In genomic region chr2:154538710-154539109, GRCm38 (mm10) we compare ENCODE assay signal across 13 mouse cellular contexts. TPM values are rescaled to one million over a fixed set of nuclear protein-coding genes. Genes with fewer than 3 reads are reported as not detected.
DNase-seq lines count a peak whose midpoint lies in the region; ATAC-seq and TF ChIP-seq lines count a peak whose summit lies in the region.
"Had no signal": no experiment of that assay in that cellular context is flagged by ENCODE, and none has a peak within 500 bp of the region (broad histone marks: within the 10 kb centered on the region; RNA-seq: fewer than 3 reads in every experiment).

No protein-coding gene starts in this region.

- no peak for ATAC-seq in heart, embryonic 15.5 days (replicated peaks; ENCODE audit: insufficient number of reproducible peaks, insufficient read depth, low FRiP score, low read depth)
- ATAC-seq in neural tube, embryonic 12.5 days (ENCODE audit: low FRiP score, low read depth), result peak; percentile 52
- no peak for ATAC-seq in hindbrain, postnatal 0 days
- ATAC-seq in stomach, embryonic 15.5 days (ENCODE audit: insufficient read depth, low FRiP score, low read depth), result 0 out of 2 replicates have a peak, but pooled peaks have one; percentile 7
- no peak for ATAC-seq in activated CD4-positive, CD25-positive, alpha-beta regulatory T cell, adult 4 months
- no peak for ATAC-seq in CD4-positive, CD25-positive, alpha-beta regulatory T cell, adult 4 months
- ATAC-seq: inflammation-experienced regulatory T-cells, adult 6 months had no signal

- H3K9ac ChIP-seq in heart, embryonic 15.5 days, result 0 out of 2 replicates have a peak overlapping the region, but pooled peaks have one; percentile 22
- no peak overlapping the region for H3K9ac ChIP-seq in heart, adult 2 months (ENCODE audit: low read depth, low read length)
- no peak overlapping the region for H3K9ac ChIP-seq in neural tube, embryonic 12.5 days
- no peak overlapping the region for H3K9ac ChIP-seq in hindbrain, postnatal 0 days (replicated peaks; ENCODE audit: low read length)
- no peak overlapping the region for H3K9ac ChIP-seq in stomach, embryonic 15.5 days
- H3K9ac ChIP-seq: limb, embryonic 13.5 days had no signal

- H3K27ac ChIP-seq in heart, embryonic 15.5 days, result 0 out of 2 replicates have a peak overlapping the region, but pooled peaks have one; percentile 7
- no peak overlapping the region for H3K27ac ChIP-seq in heart, adult 2 months
- H3K27ac ChIP-seq in neural tube, embryonic 12.5 days, result no peak overlapping the region
- peak overlapping the region; percentile 67 for H3K27ac ChIP-seq in hindbrain, postnatal 0 days
- H3K27ac ChIP-seq in stomach, embryonic 15.5 days, result no peak overlapping the region
- H3K27ac ChIP-seq: limb, embryonic 13.5 days had no signal

- peaks cover 18% of the 10 kb centered on the region for H3K4me1 ChIP-seq in heart, embryonic 15.5 days (replicated peaks)
- H3K4me1 ChIP-seq in heart, adult 2 months (ENCODE audit: control insufficient read depth, insufficient read depth, low read length), result peaks cover 2% of the 10 kb centered on the region; the same call in 1 of the 2 replicates
- H3K4me1 ChIP-seq in neural tube, embryonic 12.5 days, result peaks cover 20% of the 10 kb centered on the region; the same call in 1 of the 2 replicates
- no peaks in the 10 kb centered on the region; the same call in 1 of the 2 replicates for H3K4me1 ChIP-seq in hindbrain, postnatal 0 days (ENCODE audit: insufficient read depth, low read length)
- peaks cover 3% of the 10 kb centered on the region; the same call in 1 of the 2 replicates for H3K4me1 ChIP-seq in stomach, embryonic 15.5 days
- H3K4me1 ChIP-seq: limb, embryonic 13.5 days had no signal

- no peak for DNase-seq in heart, adult 2 months
- DNase-seq in neural tube, embryonic 10.5 days (ENCODE audit: extremely low spot score, low spot score), result no peak
- no peak for DNase-seq in hindbrain, postnatal 0 days (ENCODE audit: low spot score)
- DNase-seq: kidney, postnatal 4 days had no signal

- no peaks in the 10 kb centered on the region for H3K79me2 ChIP-seq in heart, adult 2 months (replicated peaks; ENCODE audit: control insufficient read depth, insufficient read depth, low read length)

- no peaks in the 10 kb centered on the region for H3K9me3 ChIP-seq in heart, embryonic 15.5 days (replicated peaks)
- no peaks in the 10 kb centered on the region for H3K9me3 ChIP-seq in neural tube, embryonic 12.5 days
- no peaks in the 10 kb centered on the region for H3K9me3 ChIP-seq in hindbrain, postnatal 0 days (ENCODE audit: low read length)
- no peaks in the 10 kb centered on the region for H3K9me3 ChIP-seq in stomach, embryonic 15.5 days
- H3K9me3 ChIP-seq: limb, embryonic 13.5 days had no signal

- H3K4me3 ChIP-seq in heart, embryonic 15.5 days, result no peak overlapping the region
- H3K4me3 ChIP-seq in heart, adult 2 months, result no peak overlapping the region
- H3K4me3 ChIP-seq in neural tube, embryonic 12.5 days, result no peak overlapping the region
- no peak overlapping the region for H3K4me3 ChIP-seq in hindbrain, postnatal 0 days (ENCODE audit: low read length)
- no peak overlapping the region for H3K4me3 ChIP-seq in stomach, embryonic 15.5 days (replicated peaks)
- H3K4me3 ChIP-seq: limb, embryonic 13.5 days had no signal

- TF ChIP-seq POLR2A in heart, adult 2 months (IDR thresholded peaks at IDR 0.05; ENCODE audit: insufficient read depth, low read depth, low read length), result no peak

- H3K27me3 ChIP-seq in heart, embryonic 15.5 days, result no peaks in the 10 kb centered on the region
- no peaks in the 10 kb centered on the region for H3K27me3 ChIP-seq in heart, adult 2 months (ENCODE audit: control insufficient read depth, insufficient read depth, low read length)
- no peaks in the 10 kb centered on the region for H3K27me3 ChIP-seq in neural tube, embryonic 12.5 days (replicated peaks)
- H3K27me3 ChIP-seq in hindbrain, postnatal 0 days (ENCODE audit: insufficient read depth, low read length), result no peaks in the 10 kb centered on the region
- no peaks in the 10 kb centered on the region for H3K27me3 ChIP-seq in stomach, embryonic 15.5 days (replicated peaks)
- H3K27me3 ChIP-seq: limb, embryonic 13.5 days had no signal

- H3K36me3 ChIP-seq in heart, embryonic 15.5 days, result peaks cover 18% of the 10 kb centered on the region
- H3K36me3 ChIP-seq in heart, adult 2 months (ENCODE audit: control insufficient read depth, insufficient read depth, low read length), result no peaks in the 10 kb centered on the region
- H3K36me3 ChIP-seq in neural tube, embryonic 12.5 days, result peaks cover 35% of the 10 kb centered on the region
- peaks cover 18% of the 10 kb centered on the region; the same call in 1 of the 2 replicates for H3K36me3 ChIP-seq in hindbrain, postnatal 0 days (ENCODE audit: insufficient read depth, low read length)
- H3K36me3 ChIP-seq in stomach, embryonic 15.5 days, result peaks cover 19% of the 10 kb centered on the region

- intact Hi-C loops in heart, adult 2 months (cut with DNase I), result loop anchor here (1.0 kb wide), 1 partner anchor 121 kb away; no protein-coding TSS in a partner anchor

- TF ChIP-seq EP300 in heart, adult 2 months (IDR thresholded peaks at IDR 0.05; ENCODE audit: insufficient read depth, low read depth, low read length), result no peak

- no peak overlapping the region for H3K4me2 ChIP-seq in heart, embryonic 15.5 days
- no peak overlapping the region for H3K4me2 ChIP-seq in neural tube, embryonic 12.5 days (replicated peaks)
- no peak overlapping the region for H3K4me2 ChIP-seq in hindbrain, postnatal 0 days (ENCODE audit: low read depth, low read length)
- no peak overlapping the region for H3K4me2 ChIP-seq in stomach, embryonic 15.5 days
- H3K4me2 ChIP-seq: limb, embryonic 13.5 days had no signal

- no peak for TF ChIP-seq CTCF in heart, adult 2 months (IDR thresholded peaks at IDR 0.05)
- no peak for TF ChIP-seq CTCF in hindbrain, postnatal 0 days (IDR thresholded peaks at IDR 0.05; ENCODE audit: low read depth)

- 31% methylated on average over 3 of the region's 3 CpGs for WGBS in heart, embryonic 15.5 days
- WGBS in heart, adult 2 months, result 40% methylated on average over 3 of the region's 3 CpGs
- 51% methylated on average over 3 of the region's 3 CpGs for WGBS in neural tube, embryonic 12.5 days
- 25% methylated on average over 3 of the region's 3 CpGs for WGBS in hindbrain, postnatal 0 days
- WGBS in stomach, embryonic 15.5 days, result 24% methylated on average over 3 of the region's 3 CpGs

RNA-seq across cellular contexts. Expression of gene 1700003F12Rik, which starts 8.2 kb away (rescaled TPM):
- 0.43 and 0.99 TPM in 2 replicates for polyA plus RNA-seq in heart, embryonic 15.5 days (2015; fragmentation: Nextera tagmentation; extraction: Ambion mirVana)
- total RNA-seq in heart, adult 2 months (2021), result not detected
- polyA plus RNA-seq in heart, adult 2 months (2012; rRNA removed), result 0.39 TPM in 1 of 2 replicates, not detected in the other
- 2.2 and 3.2 TPM in 2 replicates for polyA plus RNA-seq in neural tube, embryonic 12.5 days (2016; fragmentation: Nextera tagmentation; extraction: Ambion mirVana)
- 0.90 and 1.9 TPM in 2 replicates for total RNA-seq in hindbrain, postnatal 0 days (2014; rRNA removed)
- polyA plus RNA-seq in hindbrain, postnatal 0 days (2015; fragmentation: Nextera tagmentation; extraction: Ambion mirVana), result 3.9 and 4.0 TPM in 2 replicates
- 0.59 and 1.5 TPM in 2 replicates for polyA plus RNA-seq in stomach, embryonic 15.5 days (2015; fragmentation: Nextera tagmentation; extraction: Ambion mirVana)
- not detected for polyA plus RNA-seq in activated CD4-positive, CD25-positive, alpha-beta regulatory T cell, adult 4 months (2017; shearing (Covaris generic))
- not detected for polyA plus RNA-seq in CD4-positive, CD25-positive, alpha-beta regulatory T cell, adult 4 months (2017; shearing (Covaris generic))
- total RNA-seq: heart, adult 8-10 months; monocyte, adult 5-6 weeks had no signal
- polyA plus RNA-seq: inflammation-experienced regulatory T-cells, adult 6 months had no signal

RNA-seq across cellular contexts. Expression of gene Actl10, which starts 12.9 kb away (rescaled TPM):
- 0.22 and 0.26 TPM in 2 replicates for polyA plus RNA-seq in heart, embryonic 15.5 days (2015; fragmentation: Nextera tagmentation; extraction: Ambion mirVana)
- not detected for total RNA-seq in heart, adult 2 months (2021)
- not detected in 2 replicates for polyA plus RNA-seq in heart, adult 2 months (2012; rRNA removed)
- 0.47 and 1.0 TPM in 2 replicates for polyA plus RNA-seq in neural tube, embryonic 12.5 days (2016; fragmentation: Nextera tagmentation; extraction: Ambion mirVana)
- total RNA-seq in hindbrain, postnatal 0 days (2014; rRNA removed), result 0.52 TPM in 1 of 2 replicates, not detected in the other
- polyA plus RNA-seq in hindbrain, postnatal 0 days (2015; fragmentation: Nextera tagmentation; extraction: Ambion mirVana), result 0.23 TPM in 1 of 2 replicates, not detected in the other
- 0.12 and 0.37 TPM in 2 replicates for polyA plus RNA-seq in stomach, embryonic 15.5 days (2015; fragmentation: Nextera tagmentation; extraction: Ambion mirVana)
- not detected for polyA plus RNA-seq in activated CD4-positive, CD25-positive, alpha-beta regulatory T cell, adult 4 months (2017; shearing (Covaris generic))
- not detected for polyA plus RNA-seq in CD4-positive, CD25-positive, alpha-beta regulatory T cell, adult 4 months (2017; shearing (Covaris generic))
- total RNA-seq: heart, adult 8-10 months; monocyte, adult 5-6 weeks had no signal
- polyA plus RNA-seq: inflammation-experienced regulatory T-cells, adult 6 months had no signal

RNA-seq across cellular contexts. Expression of gene Necab3, which starts 20.0 kb away (rescaled TPM):
- polyA plus RNA-seq in heart, embryonic 15.5 days (2015; fragmentation: Nextera tagmentation; extraction: Ambion mirVana), result 2.0 and 2.4 TPM in 2 replicates
- total RNA-seq in heart, adult 2 months (2021), result under 1 TPM; 0.20 to 0.23 TPM
- polyA plus RNA-seq in heart, adult 2 months (2012; rRNA removed), result 0.90 and 1.7 TPM in 2 replicates
- polyA plus RNA-seq in neural tube, embryonic 12.5 days (2016; fragmentation: Nextera tagmentation; extraction: Ambion mirVana), result 15.6 and 18.2 TPM in 2 replicates
- total RNA-seq in hindbrain, postnatal 0 days (2014; rRNA removed), result 35.1 and 52.2 TPM in 2 replicates
- 22.9 and 27.0 TPM in 2 replicates for polyA plus RNA-seq in hindbrain, postnatal 0 days (2015; fragmentation: Nextera tagmentation; extraction: Ambion mirVana)
- 2.4 and 2.5 TPM in 2 replicates for polyA plus RNA-seq in stomach, embryonic 15.5 days (2015; fragmentation: Nextera tagmentation; extraction: Ambion mirVana)
- polyA plus RNA-seq in activated CD4-positive, CD25-positive, alpha-beta regulatory T cell, adult 4 months (2017; shearing (Covaris generic)), result 1 to 10 TPM in 1 of 2 experiments, under 1 TPM in 1; 0.27 to 1.4 TPM
- polyA plus RNA-seq in CD4-positive, CD25-positive, alpha-beta regulatory T cell, adult 4 months (2017; shearing (Covaris generic)), result under 1 TPM; 0.30 to 0.47 TPM
- total RNA-seq: monocyte, adult 5-6 weeks had no signal

RNA-seq across cellular contexts. Expression of gene E2f1, which starts 31.0 kb away (rescaled TPM):
- polyA plus RNA-seq in heart, embryonic 15.5 days (2015; fragmentation: Nextera tagmentation; extraction: Ambion mirVana), result 17.0 and 23.1 TPM in 2 replicates
- total RNA-seq in heart, adult 2 months (2021), result under 1 TPM; 0.39 to 0.70 TPM
- polyA plus RNA-seq in heart, adult 2 months (2012; rRNA removed), result 1.1 and 1.2 TPM in 2 replicates
- 29.9 and 30.8 TPM in 2 replicates for polyA plus RNA-seq in neural tube, embryonic 12.5 days (2016; fragmentation: Nextera tagmentation; extraction: Ambion mirVana)
- 6.3 and 6.7 TPM in 2 replicates for total RNA-seq in hindbrain, postnatal 0 days (2014; rRNA removed)
- polyA plus RNA-seq in hindbrain, postnatal 0 days (2015; fragmentation: Nextera tagmentation; extraction: Ambion mirVana), result 8.4 and 8.7 TPM in 2 replicates
- polyA plus RNA-seq in stomach, embryonic 15.5 days (2015; fragmentation: Nextera tagmentation; extraction: Ambion mirVana), result 20.2 and 21.1 TPM in 2 replicates
- polyA plus RNA-seq in activated CD4-positive, CD25-positive, alpha-beta regulatory T cell, adult 4 months (2017; shearing (Covaris generic)), result 1 to 10 TPM in 1 of 2 experiments, under 1 TPM in 1; 0.91 to 2.3 TPM
- polyA plus RNA-seq in CD4-positive, CD25-positive, alpha-beta regulatory T cell, adult 4 months (2017; shearing (Covaris generic)), result 1 to 10 TPM in 1 of 2 experiments, under 1 TPM in 1; 0.42 to 1.5 TPM

Comparison
In these comparisons a context has a peak if more than half of its experiments do, and no peak if none do; other contexts are left out.
1. H3K27ac ChIP-seq: peak in heart, embryonic 15.5 days (single experiment) and hindbrain, postnatal 0 days (single experiment); none in heart, adult 2 months (single experiment), neural tube, embryonic 12.5 days (single experiment) and stomach, embryonic 15.5 days (single experiment).
2. ATAC-seq: peak in neural tube, embryonic 12.5 days (single experiment) and stomach, embryonic 15.5 days (single experiment); none in heart, embryonic 15.5 days (single experiment), hindbrain, postnatal 0 days (single experiment), activated CD4-positive, CD25-positive, alpha-beta regulatory T cell, adult 4 months (single experiment) and CD4-positive, CD25-positive, alpha-beta regulatory T cell, adult 4 months (single experiment).